Mouse (Mus musculus): Measurements from ENCODE around the gene Itga9.

GRCm38 (mm10) chr9:118654969-118655368 is 48.5 kb downstream of the Itga9 start:
- no peak for TF ChIP-seq EP300 (IDR thresholded peaks at IDR 0.05; ENCODE audit: low read depth)
- no peak for TF ChIP-seq CTCF (IDR thresholded peaks at IDR 0.05; ENCODE audit: low read depth)

Data from liver, embryonic 14.5 days (tissue).